Mouse (Mus musculus): ENCODE data around the gene Plin4.

DNA sequence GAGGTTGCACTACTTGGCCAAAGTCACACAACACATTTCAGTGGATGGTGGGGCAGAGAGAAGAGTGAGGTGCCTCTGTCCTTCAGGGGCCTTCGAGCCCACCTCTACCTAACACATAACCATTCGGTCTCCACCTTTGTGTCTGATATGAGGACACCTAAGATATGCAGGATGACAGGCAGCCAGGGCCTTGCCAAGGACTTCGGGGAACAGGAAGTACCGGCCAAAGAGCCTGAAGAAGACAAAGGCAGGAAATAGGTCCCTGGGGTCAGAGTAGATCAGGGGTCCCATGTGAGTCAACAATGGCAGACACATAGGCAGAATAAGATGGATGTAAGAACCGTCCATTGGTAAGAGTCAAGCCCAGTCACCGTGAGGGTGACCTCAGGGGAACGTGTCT is 27.0 kb upstream of the Plin4 start:
- no peak for TF ChIP-seq CTCF (IDR thresholded peaks at IDR 0.05; ENCODE audit: extremely low read depth, insufficient read depth, low read length)
- no peak for TF ChIP-seq POLR2A (IDR thresholded peaks at IDR 0.05; ENCODE audit: extremely low read depth, insufficient read depth, low read length)

Data from cortical plate, adult 2 months (tissue).